8 mouse cellular contexts compared by ENCODE assay signal in genomic region chr5:76815786-76816455, GRCm38 (mm10).
DNase-seq lines count a peak whose midpoint lies in the region; ATAC-seq and TF ChIP-seq lines count a peak whose summit lies in the region.

No protein-coding gene starts in this region.

- H3K27me3 ChIP-seq in hindbrain, embryonic 16.5 days (replicated peaks; ENCODE audit: control insufficient read depth, insufficient read depth, low read length) = no peaks in the 10 kb centered on the region
- no peaks in the 10 kb centered on the region for H3K27me3 ChIP-seq in small intestine, adult 2 months (ENCODE audit: control insufficient read depth, insufficient read depth, low read length)

- no peak for TF ChIP-seq POLR2A in small intestine, adult 2 months (IDR thresholded peaks at IDR 0.05; ENCODE audit: low read depth, low read length)

- WGBS in hindbrain, embryonic 16.5 days = 54% methylated on average over 13 of the region's 13 CpGs
- WGBS in small intestine, adult 2 months = 20% methylated on average over 13 of the region's 13 CpGs

- peaks cover 21% of the 10 kb centered on the region for H3K4me1 ChIP-seq in hindbrain, embryonic 16.5 days (ENCODE audit: control insufficient read depth, insufficient read depth, low read depth, low read length)
- H3K4me1 ChIP-seq in small intestine, adult 2 months (ENCODE audit: control insufficient read depth, insufficient read depth, insufficient read length, low read length) = peaks cover 13% of the 10 kb centered on the region

- no peaks in the 10 kb centered on the region for H3K9me3 ChIP-seq in hindbrain, embryonic 16.5 days (ENCODE audit: control insufficient read depth, low read length)

- H3K4me2 ChIP-seq in hindbrain, embryonic 16.5 days (ENCODE audit: low read length) = no peak overlapping the region

- H3K27ac ChIP-seq in hindbrain, embryonic 16.5 days (ENCODE audit: low read depth, low read length) = peak overlapping the region; percentile 40; the same call in 1 of the 2 replicates
- H3K27ac ChIP-seq in small intestine, adult 2 months (ENCODE audit: insufficient read depth, low read depth, low read length) = peak overlapping the region; percentile 97

- no peaks in the 10 kb centered on the region for H3K36me3 ChIP-seq in hindbrain, embryonic 16.5 days (ENCODE audit: control insufficient read depth, insufficient read depth, low read length)
- H3K36me3 ChIP-seq in small intestine, adult 2 months (ENCODE audit: control insufficient read depth, insufficient read depth, low read length) = no peaks in the 10 kb centered on the region

- no peak for TF ChIP-seq CTCF in small intestine, adult 2 months (IDR thresholded peaks at IDR 0.05; ENCODE audit: extremely low read depth, insufficient read length, insufficient replicate concordance, low read depth, low read length)

- peak; percentile 8 for DNase-seq in cerebellum, adult 11-12 months
- DNase-seq in cerebellum, adult 11 months = no peak
- peak; percentile 7 to 27 for DNase-seq in urinary bladder, adult 18-20 months (ENCODE audit: low spot score in 2 of 2)
- no peak for DNase-seq in urinary bladder, postnatal 4 days (ENCODE audit: low spot score in 2 of 2)
- DNase-seq in c-Kit-positive CD71-positive TER-119-positive erythroid progenitor cells, embryonic 14.5 days (ENCODE audit: low spot score) = no peak
- no peak for DNase-seq in layer of hippocampus, postnatal 25 days (ENCODE audit: extremely low spot score in 1 of 2, low spot score in 1 of 2)

- no peak overlapping the region for H3K4me3 ChIP-seq in hindbrain, embryonic 16.5 days (ENCODE audit: low read length)
- peak overlapping the region; percentile 24; the same call in 1 of the 2 replicates for H3K4me3 ChIP-seq in small intestine, adult 2 months (ENCODE audit: low read depth, low read length)

- no peak overlapping the region for H3K9ac ChIP-seq in hindbrain, embryonic 16.5 days (ENCODE audit: low read depth, low read length)

- ATAC-seq in hindbrain, embryonic 16.5 days = peak; percentile 43; the same call in 1 of the 2 replicates

Comparison
In these comparisons a context has a peak if more than half of its experiments do, and no peak if none do; other contexts are left out.
1. DNase-seq: peak in cerebellum, adult 11-12 months (single experiment) and urinary bladder, adult 18-20 months (2 of 2); none in cerebellum, adult 11 months (single experiment), urinary bladder, postnatal 4 days (0 of 2), c-Kit-positive CD71-positive TER-119-positive erythroid progenitor cells, embryonic 14.5 days (single experiment) and layer of hippocampus, postnatal 25 days (0 of 2).